Mouse (Mus musculus): ENCODE data around the gene Fxr1. TPM values are rescaled to one million over a fixed set of nuclear protein-coding genes. Genes with fewer than 3 reads are reported as not detected.
"Not testable (repeated sequence)": the region's sequence is repeated elsewhere in the genome, so short reads cannot be mapped to it uniquely, and the experiment has no call there.

Gene Fxr1
- 248 to 281 TPM (median 254 TPM) in 3 replicates for total RNA-seq (2017)

GRCm38 (mm10) chr3:34019540-34020381 is at the start of gene Fxr1:
Gene Fxr1, plus strand, starts transcription at chr3:34019943.
- peak; percentile 80 for ATAC-seq (replicated peaks; ENCODE audit: insufficient number of reproducible peaks, low FRiP score, low TSS enrichment, poor library complexity, severe bottlenecking)

DNA sequence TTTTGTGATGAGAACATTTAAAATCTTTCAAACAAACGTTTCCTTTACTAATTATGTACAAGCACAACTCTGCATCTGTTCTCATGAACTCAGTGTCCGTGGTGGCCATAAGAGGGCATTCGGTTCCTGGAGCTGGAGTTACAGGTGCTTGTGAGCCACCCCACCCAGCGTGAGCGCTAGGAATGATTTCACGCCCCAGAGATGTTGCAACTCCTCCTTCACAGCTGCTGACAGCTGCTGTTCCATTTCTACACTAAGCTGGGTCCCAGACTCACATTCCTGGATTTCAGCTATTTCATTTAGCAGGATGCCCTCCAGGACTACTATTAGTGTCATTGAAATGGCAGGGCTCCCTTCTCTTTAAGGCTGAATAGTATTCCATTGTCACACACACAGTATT is 40.3 kb upstream of the Fxr1 start:
- ATAC-seq (replicated peaks; ENCODE audit: insufficient number of reproducible peaks, low FRiP score, low TSS enrichment, poor library complexity, severe bottlenecking), result no peak

DNA sequence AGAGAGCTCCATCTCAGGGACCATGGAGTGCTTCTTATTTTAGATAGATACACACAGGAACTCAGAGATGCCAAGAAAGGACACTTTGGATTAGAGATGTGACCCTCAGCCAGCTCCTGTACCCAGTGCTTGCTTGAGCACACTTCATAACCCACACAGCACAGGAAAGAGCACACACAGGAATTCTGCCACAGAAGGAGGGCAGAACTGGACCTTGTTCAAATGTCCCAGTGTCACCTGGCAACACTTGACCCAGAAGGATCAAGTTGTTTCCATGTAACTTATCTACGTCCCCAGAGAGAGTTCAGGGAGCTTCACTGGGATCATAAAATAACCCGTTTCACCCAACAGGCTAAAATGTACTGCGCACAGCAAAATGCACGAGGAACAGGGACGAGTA is 37.0 kb upstream of the Fxr1 start:
- no peak for ATAC-seq (replicated peaks; ENCODE audit: insufficient number of reproducible peaks, low FRiP score, low TSS enrichment, poor library complexity, severe bottlenecking)

- ATAC-seq (replicated peaks; ENCODE audit: insufficient number of reproducible peaks, low FRiP score, low TSS enrichment, poor library complexity, severe bottlenecking), result no peak
Observed at GRCm38 (mm10) chr3:33989302-33989701, 30.4 kb upstream of the Fxr1 start.

DNA sequence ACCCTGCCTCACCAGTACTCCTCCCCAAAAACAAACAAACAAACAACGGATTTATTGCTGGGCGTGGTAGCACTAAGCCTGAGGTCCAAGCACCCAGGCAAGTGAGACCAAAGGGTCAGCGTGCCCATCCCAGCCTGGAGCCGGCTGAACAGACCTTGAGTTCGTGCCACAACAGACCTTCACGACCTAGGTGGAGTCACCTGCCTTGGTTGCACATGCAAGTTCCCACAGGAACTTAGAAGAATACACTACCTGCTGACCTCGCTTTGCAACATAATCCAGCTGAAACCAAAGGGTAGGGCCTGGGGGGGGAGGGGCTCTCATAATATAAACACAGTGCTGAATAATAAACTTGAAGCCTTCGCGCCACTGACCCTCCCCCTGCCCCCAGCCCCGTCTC is 29.3 kb upstream of the Fxr1 start:
- ATAC-seq (replicated peaks; ENCODE audit: insufficient number of reproducible peaks, low FRiP score, low TSS enrichment, poor library complexity, severe bottlenecking), result no peak

- no peak for ATAC-seq (replicated peaks; ENCODE audit: insufficient number of reproducible peaks, low FRiP score, low TSS enrichment, poor library complexity, severe bottlenecking)
Observed at GRCm38 (mm10) chr3:33990921-33991320, 28.8 kb upstream of the Fxr1 start.

DNA sequence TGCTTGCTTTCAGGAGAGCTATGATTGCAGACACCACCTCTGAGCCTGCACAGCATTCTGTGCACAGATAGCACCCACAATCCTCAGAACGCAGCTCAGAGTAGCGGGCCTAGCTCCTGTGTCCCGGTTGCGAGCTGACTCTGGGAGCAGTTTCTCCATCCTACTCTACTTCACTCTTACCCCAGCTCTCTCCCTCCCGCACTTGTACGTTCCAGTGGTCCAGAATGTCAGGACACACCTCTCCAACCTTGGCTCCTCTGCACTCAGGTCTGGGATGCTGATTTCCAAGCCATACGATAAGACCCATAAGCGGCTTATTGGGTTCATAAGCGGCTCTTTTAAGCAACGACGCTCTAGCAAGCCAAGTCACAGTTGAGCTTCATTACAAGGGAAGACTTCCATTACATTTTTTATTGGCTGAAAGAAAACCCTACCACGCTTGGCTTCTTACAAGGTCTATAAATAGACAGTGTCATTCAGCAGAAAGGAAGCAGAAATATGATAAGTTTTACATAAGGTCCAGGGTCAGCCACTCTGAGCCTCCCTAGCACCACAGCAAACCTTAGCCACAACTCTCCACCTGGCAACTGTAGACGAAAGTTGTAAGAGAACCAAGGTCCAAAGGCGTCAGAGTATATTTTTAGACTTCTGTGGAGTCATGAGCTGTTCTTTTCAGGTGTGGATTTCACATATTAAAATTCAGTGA is 26.2 kb upstream of the Fxr1 start:
- no peak for ATAC-seq (replicated peaks; ENCODE audit: insufficient number of reproducible peaks, low FRiP score, low TSS enrichment, poor library complexity, severe bottlenecking)

GRCm38 (mm10) chr3:33994127-33994488 is 25.6 kb upstream of the Fxr1 start:
- no peak for ATAC-seq (replicated peaks; ENCODE audit: insufficient number of reproducible peaks, low FRiP score, low TSS enrichment, poor library complexity, severe bottlenecking)

GRCm38 (mm10) chr3:34001691-34002090 is 18.1 kb upstream of the Fxr1 start:
- ATAC-seq (replicated peaks; ENCODE audit: insufficient number of reproducible peaks, low FRiP score, low TSS enrichment, poor library complexity, severe bottlenecking), result not testable (repeated sequence)

DNA sequence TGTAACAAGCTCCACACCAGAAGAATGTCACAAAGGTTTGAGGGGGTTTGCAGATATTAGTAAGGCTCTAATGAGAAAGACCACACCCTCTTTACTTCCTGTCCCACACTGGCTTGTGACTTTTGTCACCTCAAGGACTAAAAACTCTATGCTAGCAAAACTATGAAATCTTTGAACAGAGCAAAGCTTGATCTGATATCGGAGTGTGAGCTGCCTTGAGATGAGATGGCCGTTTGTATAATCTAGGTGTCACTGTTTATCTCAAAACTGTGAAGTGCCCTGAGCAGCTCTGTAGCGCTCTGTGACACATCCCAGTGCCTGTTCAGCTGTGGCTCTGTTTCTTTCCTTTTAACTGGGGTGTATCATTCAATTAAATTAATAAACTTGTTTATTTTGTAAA is 15.9 kb upstream of the Fxr1 start:
- ATAC-seq (replicated peaks; ENCODE audit: insufficient number of reproducible peaks, low FRiP score, low TSS enrichment, poor library complexity, severe bottlenecking), result no peak

DNA sequence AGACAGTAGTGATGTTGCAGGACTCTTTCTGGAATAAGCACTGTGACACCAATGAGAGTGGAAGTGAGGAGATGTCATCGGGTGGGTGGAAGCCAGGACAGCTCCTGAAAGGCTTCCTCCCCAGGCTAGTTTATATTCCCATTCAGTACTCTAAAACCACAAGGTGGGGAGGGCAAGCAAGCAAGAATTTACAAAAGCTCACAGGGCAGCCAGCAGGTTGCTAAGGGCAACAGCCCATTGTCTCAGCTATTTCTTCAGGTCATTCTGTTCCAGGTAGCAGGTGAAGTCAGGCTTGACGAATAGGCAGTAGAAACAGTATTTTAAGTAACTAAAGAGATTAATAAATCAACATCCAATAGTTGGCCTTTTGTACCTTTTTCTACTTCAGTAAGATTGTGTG is 13.4 kb upstream of the Fxr1 start:
- ATAC-seq (replicated peaks; ENCODE audit: insufficient number of reproducible peaks, low FRiP score, low TSS enrichment, poor library complexity, severe bottlenecking), result no peak

- ATAC-seq (replicated peaks; ENCODE audit: insufficient number of reproducible peaks, low FRiP score, low TSS enrichment, poor library complexity, severe bottlenecking), result no peak
Observed at GRCm38 (mm10) chr3:34006824-34007223, 12.9 kb upstream of the Fxr1 start.

DNA sequence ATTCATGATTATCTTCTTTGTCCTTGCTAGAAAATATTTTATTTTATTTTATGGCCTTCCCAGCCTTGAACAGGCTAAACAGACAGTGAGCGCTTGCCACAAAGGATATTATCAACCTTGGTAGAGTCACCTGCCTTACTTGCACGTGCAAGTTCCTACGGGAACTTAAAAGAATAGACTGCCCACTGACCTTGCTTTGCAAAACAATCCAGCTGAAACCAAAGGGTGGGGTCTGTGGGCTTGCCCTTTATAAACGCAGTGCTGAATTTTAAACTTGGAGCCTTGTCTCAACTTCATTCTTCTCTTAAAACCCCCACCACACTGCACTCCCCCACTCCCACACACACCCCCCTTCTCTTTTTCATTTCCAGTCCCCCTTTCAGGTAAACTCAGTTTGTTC is 12.1 kb upstream of the Fxr1 start:
- no peak for ATAC-seq (replicated peaks; ENCODE audit: insufficient number of reproducible peaks, low FRiP score, low TSS enrichment, poor library complexity, severe bottlenecking)

DNA sequence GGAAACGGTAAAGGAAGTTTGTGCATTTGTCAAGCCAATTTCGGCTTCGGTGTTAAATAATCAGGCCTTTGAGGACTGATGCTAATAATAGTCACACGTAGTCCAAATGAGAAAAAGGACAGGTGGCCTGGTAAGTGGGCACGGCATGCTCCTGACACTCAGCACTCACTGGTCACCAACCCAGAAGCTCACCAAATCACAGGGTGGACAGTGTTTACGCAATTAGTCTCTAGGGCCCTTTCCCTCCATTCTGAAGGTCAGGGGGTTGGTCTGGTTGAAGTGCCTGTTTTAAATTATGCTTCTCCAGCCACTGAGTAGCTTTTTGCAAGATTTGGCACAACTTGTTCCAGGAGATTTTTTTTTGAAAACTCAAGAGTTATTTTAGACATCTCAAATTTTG is 11.6 kb upstream of the Fxr1 start:
- ATAC-seq (replicated peaks; ENCODE audit: insufficient number of reproducible peaks, low FRiP score, low TSS enrichment, poor library complexity, severe bottlenecking), result no peak

GRCm38 (mm10) chr3:34020382-34021258 is 877 bp downstream of the Fxr1 start:
- ATAC-seq (replicated peaks; ENCODE audit: insufficient number of reproducible peaks, low FRiP score, low TSS enrichment, poor library complexity, severe bottlenecking), result no peak

- ATAC-seq (replicated peaks; ENCODE audit: insufficient number of reproducible peaks, low FRiP score, low TSS enrichment, poor library complexity, severe bottlenecking), result no peak
Observed at GRCm38 (mm10) chr3:34021259-34021828, 1.6 kb downstream of the Fxr1 start.

DNA sequence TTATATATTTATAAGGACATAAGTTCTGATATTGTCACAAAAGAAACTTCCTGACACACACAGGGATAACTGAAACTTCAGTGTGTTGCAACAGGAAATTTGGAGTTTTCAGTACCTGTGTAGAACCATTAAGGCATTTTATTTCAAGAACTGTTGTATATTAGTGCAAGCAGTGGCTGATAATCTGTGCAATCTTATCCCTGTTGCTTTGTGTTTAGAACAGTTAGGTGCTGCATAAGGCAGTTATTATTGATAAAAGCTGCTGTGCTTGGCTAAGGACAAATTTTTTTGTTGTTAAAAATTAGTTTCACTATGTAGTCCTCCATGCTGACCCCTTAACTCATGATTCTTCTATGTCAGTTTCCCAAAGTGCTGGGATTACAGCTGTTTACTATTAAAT is 9.2 kb downstream of the Fxr1 start:
- no peak for ATAC-seq (replicated peaks; ENCODE audit: insufficient number of reproducible peaks, low FRiP score, low TSS enrichment, poor library complexity, severe bottlenecking)

DNA sequence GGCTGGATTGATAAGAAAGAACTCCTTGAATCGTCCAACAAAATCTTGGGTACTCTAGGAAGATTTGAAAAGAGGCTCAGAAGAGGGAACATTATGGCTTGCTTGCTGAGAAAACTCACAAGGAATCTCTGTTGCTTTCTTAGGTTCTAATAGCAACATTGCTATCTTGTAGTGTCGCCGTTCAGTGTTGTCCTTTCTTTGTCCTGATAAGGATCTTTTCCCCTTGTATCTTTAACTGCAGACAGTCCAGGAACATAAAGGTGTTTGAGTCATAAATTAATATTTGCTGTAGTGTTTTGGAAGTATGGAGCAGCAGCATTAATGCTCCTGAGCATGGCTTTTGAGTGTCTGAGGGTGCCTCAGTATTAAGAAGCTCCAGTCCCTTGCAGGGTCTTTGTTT is 10.9 kb downstream of the Fxr1 start:
- ATAC-seq (replicated peaks; ENCODE audit: insufficient number of reproducible peaks, low FRiP score, low TSS enrichment, poor library complexity, severe bottlenecking), result no peak

Measured in monocyte, adult 5-6 weeks (primary cell).